Mouse (Mus musculus) cerebellum, adult 11 months (tissue): Measurements from ENCODE around the gene Rasgef1b.

Experiments
- DNase-seq: peaks from one replicate; pipeline ENCODE4 v3.0.0; 2022

Gene Rasgef1b

DNA sequence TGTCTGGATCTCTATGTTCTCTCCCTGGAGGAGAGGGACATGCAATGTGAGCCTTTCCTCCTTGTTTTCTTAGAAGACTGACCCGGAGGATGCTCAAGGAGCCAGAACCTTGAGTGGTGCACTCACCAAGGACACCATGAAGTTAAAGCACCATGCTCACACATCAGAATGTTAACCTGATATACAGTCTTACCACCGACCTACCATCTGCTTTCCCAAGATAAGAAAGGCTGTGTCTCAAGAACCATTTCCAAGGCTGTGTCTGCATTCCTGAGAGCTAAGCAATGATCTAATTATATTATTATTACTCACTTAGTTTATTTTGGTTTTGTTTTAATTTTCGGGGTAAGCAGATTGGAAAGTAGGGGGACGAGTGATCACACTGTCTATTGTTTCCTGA is 203.2 kb downstream of the Rasgef1b start:
- DNase-seq, result no peak

GRCm38 (mm10) chr5:99522571-99523269 is 206.1 kb downstream of the Rasgef1b start:
- DNase-seq, result no peak

DNA sequence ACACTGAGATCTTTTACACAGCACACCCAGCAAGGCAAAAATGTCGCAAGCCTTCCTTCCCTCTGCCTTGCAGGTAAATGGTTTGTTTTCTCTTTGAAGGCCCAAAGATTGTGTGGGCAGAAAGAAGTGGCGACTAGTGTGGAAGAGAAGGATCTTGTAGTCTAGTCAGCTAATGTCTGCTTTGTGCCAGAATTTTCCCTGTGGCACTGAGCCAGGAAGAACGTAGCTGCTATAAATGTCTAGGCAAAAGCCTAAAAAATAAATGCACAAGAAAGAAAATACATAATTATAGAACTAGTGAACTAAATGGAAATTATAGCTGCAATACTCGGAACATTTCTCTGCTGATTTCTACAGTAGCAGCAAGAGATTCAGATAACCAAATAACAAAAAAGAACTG is 207.5 kb downstream of the Rasgef1b start:
- no peak for DNase-seq

DNA sequence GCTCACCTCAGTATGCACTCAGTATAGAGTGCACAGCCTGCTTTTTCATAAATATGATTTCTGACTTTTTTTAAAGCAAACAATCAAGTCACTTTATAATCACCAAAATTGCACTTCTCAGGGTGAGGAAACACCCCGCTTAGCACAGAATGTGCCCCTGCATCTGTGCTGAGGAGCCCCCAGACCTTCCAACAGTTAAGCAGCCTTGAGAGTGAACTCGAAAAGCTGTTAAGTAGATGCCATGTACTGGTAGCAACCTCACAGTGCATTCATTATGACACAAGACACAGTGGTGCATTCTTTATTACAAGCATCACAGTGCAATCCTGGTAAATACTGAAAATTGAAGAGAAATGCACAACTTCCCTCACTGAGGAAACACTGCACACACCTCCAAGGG is 209.3 kb downstream of the Rasgef1b start:
- DNase-seq, result no peak

DNA sequence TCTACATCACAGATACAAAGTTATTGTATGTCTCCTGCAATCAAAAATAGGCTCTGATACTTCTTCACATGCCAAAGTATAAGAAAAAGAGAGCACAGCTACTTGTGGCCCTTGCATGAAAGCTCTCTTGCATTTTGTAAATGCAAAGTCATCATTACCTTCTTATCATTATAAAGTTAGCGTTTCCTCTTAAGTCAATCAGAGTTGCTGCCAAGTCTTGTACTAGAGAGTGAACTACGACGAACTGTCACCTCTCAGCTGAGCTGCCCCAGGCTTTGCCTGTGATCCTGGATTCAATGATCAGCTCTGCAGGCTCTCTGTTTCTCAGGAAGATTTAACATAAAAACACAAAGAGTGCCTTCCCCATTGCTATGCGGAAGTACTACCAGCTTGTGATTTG is 209.8 kb downstream of the Rasgef1b start:
- no peak for DNase-seq

GRCm38 (mm10) chr5:99516207-99516606 is 212.7 kb downstream of the Rasgef1b start:
- no peak for DNase-seq

DNA sequence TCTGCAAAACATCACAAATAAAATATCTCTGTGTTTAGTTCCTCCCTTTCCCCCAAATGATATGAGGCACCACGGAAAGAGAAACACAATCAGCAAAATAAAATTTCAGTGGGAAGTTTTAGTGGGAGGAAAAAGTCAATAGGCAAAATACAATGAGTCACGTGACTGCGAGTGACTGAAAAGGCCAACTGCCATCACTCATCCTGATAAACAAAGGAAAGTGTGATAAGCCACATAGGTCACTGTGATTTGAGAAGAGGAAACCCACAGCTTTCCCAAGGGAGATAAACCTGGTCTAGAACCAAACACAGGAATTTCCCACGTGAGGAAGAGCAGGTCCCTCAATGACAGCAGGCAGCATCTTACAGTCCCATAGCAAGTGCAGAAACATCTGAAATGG is 213.1 kb downstream of the Rasgef1b start:
- no peak for DNase-seq

DNA sequence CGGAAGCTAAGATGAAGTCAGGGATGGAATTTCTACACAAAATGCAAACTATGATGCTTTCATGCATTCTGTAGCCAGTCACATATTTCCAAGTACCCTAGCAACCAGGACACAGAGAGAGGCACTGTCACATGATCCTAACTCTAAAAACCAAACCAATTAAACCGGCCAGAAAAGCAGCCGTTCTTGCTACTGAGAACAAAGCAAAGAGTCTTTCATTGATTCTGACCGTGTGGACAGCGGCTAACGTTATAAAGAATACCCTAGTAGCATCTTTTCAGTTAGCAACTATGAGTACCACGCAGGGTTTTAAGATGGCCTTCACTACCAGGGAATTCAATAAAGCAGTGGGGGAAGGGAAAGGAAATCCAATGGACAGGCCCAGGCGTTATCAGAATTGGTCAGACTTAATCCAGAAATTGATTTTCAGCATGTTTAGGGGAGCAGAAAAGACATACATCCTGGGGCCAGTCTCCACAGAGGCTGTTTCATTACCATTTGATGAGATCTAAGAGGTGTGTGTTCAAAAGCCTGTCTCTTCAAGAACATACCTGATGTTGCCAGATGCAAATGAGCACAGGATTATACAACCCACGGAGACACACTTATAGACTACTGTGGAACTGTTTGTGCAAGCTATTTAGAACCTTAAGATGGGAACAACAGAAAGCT is 215.5 kb downstream of the Rasgef1b start:
- DNase-seq, result no peak

GRCm38 (mm10) chr5:99511081-99511480 is 217.8 kb downstream of the Rasgef1b start:
- DNase-seq, result no peak

DNA sequence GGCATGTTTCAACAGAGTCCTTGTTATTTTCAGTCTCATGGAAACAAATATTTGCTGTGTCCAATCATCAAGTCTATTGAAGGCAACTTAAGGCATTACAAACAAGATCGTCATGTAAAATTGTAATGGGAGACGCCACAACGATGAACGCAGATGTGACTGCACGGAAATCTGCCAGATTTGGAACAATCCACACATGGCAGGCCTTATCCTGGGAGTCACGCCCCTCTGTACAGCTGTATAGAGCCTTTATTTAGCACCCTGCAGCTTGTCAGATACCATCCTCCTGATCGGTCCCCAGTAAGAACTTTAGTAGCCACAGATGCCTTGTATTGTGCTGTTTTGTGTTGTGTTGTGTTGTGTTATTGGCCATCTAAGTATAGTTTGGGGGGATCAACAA is 222.8 kb downstream of the Rasgef1b start:
- no peak for DNase-seq

DNA sequence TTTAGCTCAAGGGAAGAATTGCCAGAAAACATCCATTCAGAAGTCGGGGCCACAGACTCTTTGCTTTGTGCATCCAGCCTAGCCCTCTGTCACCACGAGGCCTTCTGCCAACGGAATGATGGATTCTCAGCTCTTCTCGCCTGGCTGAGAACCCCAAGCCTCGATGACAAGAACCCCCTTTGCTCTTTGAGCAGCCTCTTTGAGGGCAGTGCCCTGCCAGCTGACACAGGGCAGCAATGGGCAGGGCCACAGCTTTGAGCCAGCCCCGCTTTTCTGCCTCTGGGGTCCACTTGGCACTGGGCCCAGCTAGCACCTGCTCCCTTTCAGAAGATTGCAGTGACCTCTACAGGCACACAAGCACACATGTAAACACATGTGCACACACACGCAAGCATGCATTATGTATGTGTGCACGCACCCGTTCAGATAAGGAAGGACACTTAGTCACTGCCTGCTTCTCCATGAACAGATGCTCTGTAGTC is 224.5 kb downstream of the Rasgef1b start:
- DNase-seq, result no peak

GRCm38 (mm10) chr5:99502681-99503080 is 226.2 kb downstream of the Rasgef1b start:
- DNase-seq, result no peak

- no peak for DNase-seq
Measured at GRCm38 (mm10) chr5:99499404-99500089, 229.3 kb downstream of the Rasgef1b start.

- no peak for DNase-seq
Measured at GRCm38 (mm10) chr5:99497856-99498255, 231.0 kb downstream of the Rasgef1b start.

DNA sequence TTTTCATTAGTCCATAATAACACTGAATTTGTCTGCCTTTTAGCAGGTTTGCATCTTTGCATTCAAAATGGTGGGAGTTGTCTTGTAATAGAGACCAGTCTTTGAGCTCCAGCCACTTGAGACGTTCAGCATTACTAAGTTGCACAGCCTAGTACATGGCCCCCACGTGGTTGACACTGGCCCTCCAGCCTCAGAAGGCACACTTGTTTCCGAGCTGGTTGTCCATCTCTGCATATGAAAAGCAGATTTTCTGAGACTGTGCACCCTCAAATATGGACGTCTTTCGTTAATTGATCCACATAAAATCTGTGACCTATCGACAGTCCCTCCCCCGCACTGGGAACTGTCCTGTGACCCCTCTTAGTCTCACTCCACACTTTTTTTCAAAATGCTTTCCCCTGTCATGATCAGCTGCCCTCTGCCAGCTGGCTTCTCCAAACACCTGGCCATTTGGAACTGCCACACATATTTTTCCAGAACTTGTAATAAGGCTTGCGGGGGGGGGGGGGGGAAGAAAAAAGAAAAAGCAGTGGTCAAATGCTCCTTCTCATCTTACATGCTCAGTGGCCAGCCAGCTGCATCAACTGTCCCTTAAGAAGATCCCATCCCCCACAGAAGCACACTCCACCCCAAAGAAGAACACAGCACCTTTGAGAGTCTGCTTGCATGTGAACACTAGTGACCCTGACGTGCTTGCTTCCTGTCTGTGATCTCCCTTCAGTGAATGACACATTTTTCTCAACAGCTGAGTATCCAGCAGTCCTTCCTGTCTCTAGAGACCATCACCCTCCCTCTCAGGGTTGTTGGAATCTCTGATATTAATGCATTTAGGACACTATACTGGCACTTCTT is 231.7 kb downstream of the Rasgef1b start:
- no peak for DNase-seq

DNA sequence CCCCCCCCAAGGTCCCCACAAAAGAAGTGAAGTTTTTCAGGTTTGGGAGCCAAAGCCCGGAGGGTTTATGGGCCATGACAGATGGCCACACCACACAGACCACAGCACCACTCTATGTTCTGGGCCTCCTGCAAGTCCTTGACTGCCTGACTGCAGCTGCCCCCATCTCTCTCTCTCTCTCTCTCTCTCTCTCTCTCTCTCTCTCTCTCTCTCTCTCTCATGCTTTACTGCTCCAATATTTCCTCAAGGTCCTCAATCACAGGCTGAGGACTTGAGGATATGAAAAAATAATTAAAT is 232.8 kb downstream of the Rasgef1b start:
- no peak for DNase-seq

GRCm38 (mm10) chr5:99495354-99496156 is 233.3 kb downstream of the Rasgef1b start:
- DNase-seq, result no peak

GRCm38 (mm10) chr5:99493861-99494260 is 235.0 kb downstream of the Rasgef1b start:
- no peak for DNase-seq

DNA sequence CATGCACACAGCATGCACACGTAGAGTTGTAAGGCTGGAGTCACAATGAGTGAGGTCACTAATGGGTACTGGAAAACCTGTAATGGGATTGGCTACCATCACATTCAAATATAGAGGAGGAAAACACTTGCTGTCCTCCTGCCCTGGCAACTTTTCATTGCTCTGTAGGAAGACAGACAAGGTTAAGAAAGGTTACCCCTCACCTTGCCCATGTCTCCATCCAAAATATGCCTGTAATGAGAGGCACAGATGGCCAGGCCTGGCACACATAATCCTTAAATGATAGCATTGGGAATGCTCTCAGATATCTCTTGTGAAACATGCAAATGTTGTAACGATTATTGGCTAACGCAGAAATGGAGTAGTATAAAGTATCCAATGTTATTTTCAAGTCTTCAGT is 235.8 kb downstream of the Rasgef1b start:
- DNase-seq, result no peak

- no peak for DNase-seq
Measured at GRCm38 (mm10) chr5:99488479-99489158, 240.2 kb downstream of the Rasgef1b start.

- DNase-seq, result no peak
Measured at GRCm38 (mm10) chr5:99487009-99487858, 241.6 kb downstream of the Rasgef1b start.
